Mouse (Mus musculus) hindbrain, embryonic 11.5 days (tissue): ENCODE measurements around the gene Snap47. TPM values are rescaled to one million over a fixed set of nuclear protein-coding genes. Genes with fewer than 3 reads are reported as not detected.

Experiments
- ATAC-seq: fragments of 200-750 bp; cut with Nextera tagmentation; 2 replicates; pipeline ENCODE4 v1.8.0; 2017; ENCODE audit warnings: mild to moderate bottlenecking, moderate TSS enrichment, moderate library complexity; ENCODE audit not compliant: low FRiP score
- DNase-seq: peaks from one replicate; pipeline ENCODE4 v3.0.0-alpha.2; 2015; ENCODE audit warnings: low spot score
- H3K27ac ChIP-seq: fragments of 300-500 bp; sonication (generic); 2 replicates; pipeline ENCODE4 v1.5.1; 2014; ENCODE audit warnings: mild to moderate bottlenecking, low read depth, low read length
- H3K27me3 ChIP-seq: fragments of 300-500 bp; sonication (generic); 2 replicates; pipeline ENCODE4 v1.6.1; 2014; ENCODE audit warnings: mild to moderate bottlenecking, low read length, moderate library complexity, mixed read lengths; ENCODE audit not compliant: control insufficient read depth, insufficient read depth
- H3K36me3 ChIP-seq: fragments of 300-500 bp; sonication (generic); 2 replicates; pipeline ENCODE4 v1.6.1; 2014; ENCODE audit warnings: mild to moderate bottlenecking, low read length, moderate library complexity, mixed read lengths; ENCODE audit not compliant: control insufficient read depth, insufficient read depth
- H3K4me1 ChIP-seq: fragments of 300-500 bp; sonication (generic); replicated peaks from 2 replicates; pipeline ENCODE4 v1.6.1; 2014; ENCODE audit warnings: low read length, mixed read lengths; ENCODE audit not compliant: control insufficient read depth, insufficient read depth
- H3K4me2 ChIP-seq: fragments of 300-500 bp; sonication (generic); replicated peaks from 2 replicates; pipeline ENCODE4 v1.6.1; 2014; ENCODE audit warnings: mild to moderate bottlenecking, low read depth, low read length
- H3K4me3 ChIP-seq: fragments of 300-500 bp; sonication (generic); 2 replicates; pipeline ENCODE4 v1.5.1; 2014; ENCODE audit warnings: low read depth, low read length
- H3K9ac ChIP-seq: fragments of 300-500 bp; sonication (generic); 2 replicates; pipeline ENCODE4 v1.6.1; 2014; ENCODE audit warnings: low read depth, low read length
- H3K9me3 ChIP-seq: fragments of 300-500 bp; sonication (generic); 2 replicates; pipeline ENCODE4 v1.6.1; 2016; ENCODE audit warnings: low read length; ENCODE audit not compliant: control insufficient read depth
- WGBS: fragments of 180-500 bp; shearing (Covaris S2); extraction: QIAGEN DNeasy Blood & Tissue Kit; methylation state at CpG from one replicate; pipeline ENCODE4 v1.1.7; 2014; 5-methylcytosine and 5-hydroxymethylcytosine counted together
- polyA plus RNA-seq: library from polyadenylated mRNA; unstranded; fragments of >200 nt; fragmentation: Nextera tagmentation; extraction: Ambion mirVana; gene quantifications from 2 replicates; pipeline ENCODE4 v1.2.1, GENCODE M21; 2014

Gene Snap47
- polyA plus RNA-seq, 1 experiment from 2014 or later, result 195 TPM

- H3K4me3 ChIP-seq, result no peak overlapping the region
- H3K4me2 ChIP-seq, result no peak overlapping the region
- no peaks in the 10 kb centered on the region for H3K27me3 ChIP-seq
- no peak for DNase-seq
- no peaks in the 10 kb centered on the region for H3K9me3 ChIP-seq
- ATAC-seq, result no peak
- no peak overlapping the region for H3K9ac ChIP-seq
- 0 out of 2 replicates have a peak, but pooled peaks cover 2% of the 10 kb centered on the region for H3K36me3 ChIP-seq
- H3K4me1 ChIP-seq, result no peaks in the 10 kb centered on the region
- H3K27ac ChIP-seq, result no peak overlapping the region
- 80% methylated on average over 13 of the region's 13 CpGs for WGBS
Observed at GRCm38 (mm10) chr11:59412999-59413863, 37.8 kb downstream of the Snap47 start.

GRCm38 (mm10) chr11:59412058-59412457 is 38.9 kb downstream of the Snap47 start:
- Histone ChIP-seq H3K9ac (no peak overlapping the region), H3K27me3 (no peaks in the 10 kb centered on the region), H3K4me2 (no peak overlapping the region), H3K9me3 (no peaks in the 10 kb centered on the region), H3K4me3 (no peak overlapping the region), H3K27ac (no peak overlapping the region), H3K4me1 (no peaks in the 10 kb centered on the region), H3K36me3 (0 out of 2 replicates have a peak, but pooled peaks cover 2% of the 10 kb centered on the region)
- 85% methylated on average over 6 of the region's 6 CpGs for WGBS
- no peak for ATAC-seq
- no peak for DNase-seq

GRCm38 (mm10) chr11:59410851-59411250 is 40.1 kb downstream of the Snap47 start:
- Histone ChIP-seq H3K27me3 (no peaks in the 10 kb centered on the region), H3K9ac (no peak overlapping the region), H3K27ac (no peak overlapping the region), H3K4me3 (no peak overlapping the region), H3K4me1 (no peaks in the 10 kb centered on the region), H3K36me3 (0 out of 2 replicates have a peak, but pooled peaks cover 6% of the 10 kb centered on the region), H3K9me3 (no peaks in the 10 kb centered on the region), H3K4me2 (no peak overlapping the region)
- ATAC-seq (no peak), DNase-seq (no peak)
- WGBS, result 94% methylated on average over 2 of the region's 2 CpGs

DNA sequence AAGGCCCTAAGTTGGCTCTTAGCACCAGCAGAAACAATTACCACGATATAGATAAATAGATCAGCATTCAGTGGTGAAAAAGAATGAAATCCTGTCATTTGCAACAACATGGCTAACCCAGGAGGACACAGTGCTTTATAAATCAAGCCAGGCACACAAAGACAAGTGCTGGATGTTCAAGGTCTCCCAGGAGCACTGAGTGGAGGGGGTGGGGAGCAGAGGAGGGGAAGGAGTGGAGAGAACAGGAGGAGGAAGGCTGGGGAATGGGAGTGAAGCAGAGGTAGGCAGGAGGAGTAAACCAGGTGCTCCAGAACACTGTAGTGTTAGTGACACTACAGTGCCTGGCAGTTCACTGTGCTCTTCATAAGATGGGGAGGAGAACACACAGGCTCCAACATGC is 45.2 kb downstream of the Snap47 start:
- no peak overlapping the region for H3K4me2 ChIP-seq
- H3K27ac ChIP-seq, result no peak overlapping the region
- WGBS, result 85% methylated on average over 1 of the region's 1 CpGs
- no peak overlapping the region for H3K4me3 ChIP-seq
- no peaks in the 10 kb centered on the region for H3K4me1 ChIP-seq
- ATAC-seq (no peak), DNase-seq (no peak)
- H3K27me3 ChIP-seq, result no peaks in the 10 kb centered on the region
- 0 out of 2 replicates have a peak, but pooled peaks cover 4% of the 10 kb centered on the region for H3K36me3 ChIP-seq
- H3K9ac ChIP-seq, result no peak overlapping the region
- H3K9me3 ChIP-seq, result no peaks in the 10 kb centered on the region

GRCm38 (mm10) chr11:59400876-59401275 is 50.1 kb downstream of the Snap47 start:
- Histone ChIP-seq H3K4me2 (no peak overlapping the region), H3K9ac (no peak overlapping the region), H3K36me3 (no peaks in the 10 kb centered on the region), H3K9me3 (no peaks in the 10 kb centered on the region), H3K4me3 (no peak overlapping the region), H3K27me3 (no peaks in the 10 kb centered on the region), H3K4me1 (no peaks in the 10 kb centered on the region), H3K27ac (no peak overlapping the region)
- WGBS, result 74% methylated on average over 2 of the region's 2 CpGs
- DNase-seq (no peak), ATAC-seq (no peak)

GRCm38 (mm10) chr11:59399830-59400229 is 51.2 kb downstream of the Snap47 start:
- H3K9me3 ChIP-seq, result no peaks in the 10 kb centered on the region
- no peak for ATAC-seq
- 82% methylated on average over 8 of the region's 8 CpGs for WGBS

GRCm38 (mm10) chr11:59397536-59398371 is 53.2 kb downstream of the Snap47 start:
- H3K9me3 ChIP-seq, result no peaks in the 10 kb centered on the region
- H3K4me2 ChIP-seq, result no peak overlapping the region
- ATAC-seq, result no peak
- H3K36me3 ChIP-seq, result no peaks in the 10 kb centered on the region
- no peaks in the 10 kb centered on the region for H3K4me1 ChIP-seq
- 63% methylated on average over 20 of the region's 22 CpGs for WGBS
- DNase-seq, result no peak
- H3K4me3 ChIP-seq, result no peak overlapping the region
- H3K27me3 ChIP-seq, result no peaks in the 10 kb centered on the region
- no peak overlapping the region for H3K9ac ChIP-seq
- H3K27ac ChIP-seq, result no peak overlapping the region

More at GRCm38 (mm10) chr11:59399830-59400229, 51.2 kb downstream of the Snap47 start:
- Histone ChIP-seq H3K4me2 (no peak overlapping the region), H3K9ac (no peak overlapping the region), H3K36me3 (no peaks in the 10 kb centered on the region), H3K27ac (no peak overlapping the region), H3K4me1 (no peaks in the 10 kb centered on the region), H3K4me3 (no peak overlapping the region), H3K27me3 (no peaks in the 10 kb centered on the region)
- no peak for DNase-seq

DNA sequence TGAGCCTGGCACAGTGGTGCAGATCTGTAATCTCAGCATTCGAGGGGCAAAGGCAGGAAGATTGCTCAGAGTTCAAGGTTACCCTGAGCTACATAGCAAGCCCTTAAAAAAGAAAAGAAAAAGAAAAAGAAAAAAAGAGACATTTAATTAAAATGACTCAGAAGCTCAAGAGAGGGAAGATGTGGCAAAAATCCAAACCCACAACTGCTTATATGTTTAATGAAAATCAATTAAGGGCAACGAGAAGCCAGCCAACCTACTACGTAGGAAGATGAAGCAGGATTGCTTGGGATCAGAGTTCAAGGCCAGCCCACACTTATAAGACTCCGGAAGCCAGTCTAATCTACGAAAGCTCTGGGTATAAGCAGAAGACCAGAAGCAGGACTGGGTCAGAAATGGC is 56.5 kb downstream of the Snap47 start:
- 93% methylated on average over 5 of the region's 5 CpGs for WGBS
- DNase-seq, result no peak
- no peaks in the 10 kb centered on the region for H3K36me3 ChIP-seq

More for the DNA sequence above, 56.5 kb downstream of the Snap47 start:
- no peaks in the 10 kb centered on the region for H3K9me3 ChIP-seq
- H3K27me3 ChIP-seq, result no peaks in the 10 kb centered on the region
- no peaks in the 10 kb centered on the region for H3K4me1 ChIP-seq
- ATAC-seq, result no peak
- no peak overlapping the region for H3K27ac ChIP-seq
- H3K4me2 ChIP-seq, result no peak overlapping the region
- no peak overlapping the region for H3K9ac ChIP-seq
- H3K4me3 ChIP-seq, result no peak overlapping the region
